Mouse (Mus musculus) forebrain, embryonic 15.5 days (tissue): ENCODE measurements around the gene Gpr153. TPM values are rescaled to one million over a fixed set of nuclear protein-coding genes. Genes with fewer than 3 reads are reported as not detected.

Source experiments
- ATAC-seq: fragments of 200-750 bp; cut with Nextera tagmentation; replicated peaks from 2 replicates; pipeline ENCODE4 v1.8.0; 2017; ENCODE audit warnings: mild to moderate bottlenecking, moderate TSS enrichment, moderate library complexity
- H3K27ac ChIP-seq: fragments of 300-500 bp; sonication (generic); replicated peaks from 2 replicates; pipeline ENCODE4 v1.5.1; 2015; ENCODE audit warnings: mild to moderate bottlenecking, inconsistent platforms
- H3K27me3 ChIP-seq: fragments of 300-500 bp; sonication (generic); 2 replicates; pipeline ENCODE4 v1.6.1; 2015; ENCODE audit warnings: inconsistent platforms
- H3K36me3 ChIP-seq: fragments of 300-500 bp; sonication (generic); 2 replicates; pipeline ENCODE4 v1.6.1; 2015; ENCODE audit warnings: mild to moderate bottlenecking, inconsistent platforms
- H3K4me1 ChIP-seq: fragments of 300-500 bp; sonication (generic); 2 replicates; pipeline ENCODE4 v1.6.1; 2015; ENCODE audit warnings: inconsistent platforms
- H3K4me2 ChIP-seq: fragments of 300-500 bp; sonication (generic); replicated peaks from 2 replicates; pipeline ENCODE4 v1.6.1; 2015; ENCODE audit warnings: mild to moderate bottlenecking, inconsistent platforms
- H3K4me3 ChIP-seq: fragments of 300-500 bp; sonication (generic); 2 replicates; pipeline ENCODE4 v1.5.1; 2015; ENCODE audit warnings: mild to moderate bottlenecking, inconsistent platforms
- H3K9ac ChIP-seq: fragments of 300-500 bp; sonication (generic); replicated peaks from 2 replicates; pipeline ENCODE4 v1.6.1; 2015; ENCODE audit warnings: mild to moderate bottlenecking, inconsistent platforms
- H3K9me3 ChIP-seq: fragments of 300-500 bp; sonication (generic); 2 replicates; pipeline ENCODE4 v1.6.1; 2016; ENCODE audit warnings: inconsistent platforms
- WGBS: fragments of 180-500 bp; shearing (Covaris S2); methylation state at CpG from one replicate; pipeline ENCODE4 v1.1.7; 2015; ENCODE audit warnings: mixed read lengths; 5-methylcytosine and 5-hydroxymethylcytosine counted together
- polyA plus RNA-seq: library from polyadenylated mRNA; unstranded; fragments of >200 nt; fragmentation: Nextera tagmentation; extraction: Ambion mirVana; gene quantifications from 2 replicates; pipeline ENCODE4 v1.2.1, GENCODE M21; 2015

The Gpr153 gene
- polyA plus RNA-seq, 1 experiment from 2014 or later: 6.3 TPM

GRCm38 (mm10) chr4:152307542-152307941, 33.5 kb downstream of the Gpr153 start:
- no peak overlapping the region for H3K4me3 ChIP-seq
- H3K27ac ChIP-seq: no peak overlapping the region
- 85% methylated on average over 9 of the region's 9 CpGs for WGBS
- no peak overlapping the region for H3K4me2 ChIP-seq
- H3K9me3 ChIP-seq: no peaks in the 10 kb centered on the region
- no peak for ATAC-seq
- peaks cover 22% of the 10 kb centered on the region for H3K36me3 ChIP-seq
- peaks cover under 1% of the 10 kb centered on the region; the same call in 1 of the 2 replicates for H3K4me1 ChIP-seq
- H3K9ac ChIP-seq: no peak overlapping the region
- peaks cover 16% of the 10 kb centered on the region for H3K27me3 ChIP-seq

GRCm38 (mm10) chr4:152312186-152312585, 38.2 kb downstream of the Gpr153 start:
- WGBS: 2% methylated on average over 14 of the region's 14 CpGs

GRCm38 (mm10) chr4:152313211-152313632, 39.2 kb downstream of the Gpr153 start:
- ATAC-seq: peak; percentile 38; the same call in 1 of the 2 replicates

More at GRCm38 (mm10) chr4:152312186-152312585, 38.2 kb downstream of the Gpr153 start:
- peaks cover 63% of the 10 kb centered on the region for H3K27me3 ChIP-seq
- H3K9ac ChIP-seq: no peak overlapping the region
- ATAC-seq: no peak
- H3K4me1 ChIP-seq: peaks cover 23% of the 10 kb centered on the region
- H3K9me3 ChIP-seq: no peaks in the 10 kb centered on the region
- H3K36me3 ChIP-seq: no peaks in the 10 kb centered on the region; the same call in 1 of the 2 replicates
- peak overlapping the region; percentile 54 for H3K4me2 ChIP-seq
- H3K4me3 ChIP-seq: 0 out of 2 replicates have a peak overlapping the region, but pooled peaks have one; percentile 36
- H3K27ac ChIP-seq: no peak overlapping the region

GRCm38 (mm10) chr4:152313934-152314333, 39.9 kb downstream of the Gpr153 start:
- Histone ChIP-seq H3K9ac (no peak overlapping the region), H3K9me3 (no peaks in the 10 kb centered on the region), H3K36me3 (no peaks in the 10 kb centered on the region), H3K27ac (no peak overlapping the region), H3K4me1 (peaks cover 26% of the 10 kb centered on the region), H3K27me3 (peaks cover 77% of the 10 kb centered on the region), H3K4me2 (peak overlapping the region; percentile 54), H3K4me3 (peak overlapping the region; percentile 36)
- ATAC-seq: no peak

More at GRCm38 (mm10) chr4:152313211-152313632, 39.2 kb downstream of the Gpr153 start:
- Histone ChIP-seq H3K4me1 (peaks cover 23% of the 10 kb centered on the region), H3K4me3 (peak overlapping the region; percentile 36), H3K9ac (peak overlapping the region; percentile 37), H3K27ac (no peak overlapping the region), H3K9me3 (no peaks in the 10 kb centered on the region), H3K36me3 (no peaks in the 10 kb centered on the region; the same call in 1 of the 2 replicates), H3K27me3 (peaks cover 72% of the 10 kb centered on the region), H3K4me2 (peak overlapping the region; percentile 54)
- under 1% methylated on average over 29 of the region's 29 CpGs for WGBS

GRCm38 (mm10) chr4:152315498-152316213, 41.6 kb downstream of the Gpr153 start:
- ATAC-seq: no peak; the same call in 1 of the 2 replicates
- H3K27ac ChIP-seq: no peak overlapping the region
- H3K9me3 ChIP-seq: no peaks in the 10 kb centered on the region
- peak overlapping the region; percentile 34 for H3K4me3 ChIP-seq
- H3K9ac ChIP-seq: 0 out of 2 replicates have a peak overlapping the region, but pooled peaks have one; percentile 8
- under 1% methylated on average over 43 of the region's 43 CpGs for WGBS
- H3K4me1 ChIP-seq: peaks cover 26% of the 10 kb centered on the region
- H3K27me3 ChIP-seq: peaks cover 77% of the 10 kb centered on the region
- H3K4me2 ChIP-seq: peak overlapping the region; percentile 42
- no peaks in the 10 kb centered on the region for H3K36me3 ChIP-seq

GRCm38 (mm10) chr4:152317631-152318033, 43.6 kb downstream of the Gpr153 start:
- Histone ChIP-seq H3K27ac (no peak overlapping the region), H3K4me3 (no peak overlapping the region), H3K36me3 (no peaks in the 10 kb centered on the region), H3K9ac (no peak overlapping the region), H3K9me3 (no peaks in the 10 kb centered on the region), H3K4me2 (no peak overlapping the region), H3K4me1 (peaks cover 25% of the 10 kb centered on the region), H3K27me3 (peaks cover 60% of the 10 kb centered on the region)
- no peak for ATAC-seq
- 74% methylated on average over 6 of the region's 6 CpGs for WGBS

- Histone ChIP-seq H3K4me1 (peaks cover 15% of the 10 kb centered on the region), H3K4me2 (peak within 1 kb of the TSS; percentile 17), H3K27me3 (peaks cover 50% of the 10 kb centered on the region), H3K27ac (no peak within 1 kb of the TSS), H3K36me3 (no peaks in the 10 kb centered on the region), H3K4me3 (no peak within 1 kb of the TSS), H3K9ac (no peak within 1 kb of the TSS), H3K9me3 (no peaks in the 10 kb centered on the region)
- ATAC-seq: no peak
- WGBS: 3% methylated on average over 26 of the region's 26 CpGs
Observed at GRCm38 (mm10) chr4:152318517-152319234, 44.6 kb downstream of the Gpr153 start, which contains the start of gene Rnf207. Gene Rnf207, minus strand, starts transcription at chr4:152318993.

- Histone ChIP-seq H3K4me3 (no peak overlapping the region), H3K27me3 (peaks cover 22% of the 10 kb centered on the region), H3K9ac (no peak overlapping the region), H3K27ac (no peak overlapping the region), H3K36me3 (no peaks in the 10 kb centered on the region), H3K9me3 (no peaks in the 10 kb centered on the region), H3K4me2 (no peak overlapping the region), H3K4me1 (peaks cover 6% of the 10 kb centered on the region)
- no peak for ATAC-seq
- 68% methylated on average over 5 of the region's 5 CpGs for WGBS
Observed at GRCm38 (mm10) chr4:152321464-152321863, 47.4 kb downstream of the Gpr153 start.

GRCm38 (mm10) chr4:152324641-152325562, 50.9 kb downstream of the Gpr153 start:
- H3K9me3 ChIP-seq: no peaks in the 10 kb centered on the region
- H3K9ac ChIP-seq: no peak overlapping the region
- no peaks in the 10 kb centered on the region for H3K27me3 ChIP-seq
- H3K4me2 ChIP-seq: 0 out of 2 replicates have a peak overlapping the region, but pooled peaks have one; percentile 21
- H3K27ac ChIP-seq: no peak overlapping the region
- 55% methylated on average over 16 of the region's 16 CpGs for WGBS
- peaks cover 15% of the 10 kb centered on the region for H3K4me1 ChIP-seq
- peaks cover 14% of the 10 kb centered on the region for H3K36me3 ChIP-seq
- peak overlapping the region; percentile 91 for H3K4me3 ChIP-seq
- ATAC-seq: peak; percentile 49

GRCm38 (mm10) chr4:152325574-152326411, 51.8 kb downstream of the Gpr153 start, which contains the start of gene Rpl22:
Gene Rpl22, plus strand, starts transcription at chr4:152325742.
- H3K4me2 ChIP-seq: peak within 1 kb of the TSS; percentile 76
- H3K4me3 ChIP-seq: peak within 1 kb of the TSS; percentile 91
- peak; percentile 97 for ATAC-seq
- H3K27me3 ChIP-seq: no peaks in the 10 kb centered on the region
- H3K27ac ChIP-seq: peak within 1 kb of the TSS; percentile 75
- peaks cover 23% of the 10 kb centered on the region for H3K36me3 ChIP-seq
- H3K9ac ChIP-seq: peak within 1 kb of the TSS; percentile 93
- H3K4me1 ChIP-seq: peaks cover 15% of the 10 kb centered on the region
- WGBS: under 1% methylated on average over 70 of the region's 70 CpGs
- H3K9me3 ChIP-seq: no peaks in the 10 kb centered on the region
